Mouse (Mus musculus): ENCODE data around the gene Plcxd1. TPM values are rescaled to one million over a fixed set of nuclear protein-coding genes. Genes with fewer than 3 reads are reported as not detected.
"Not testable (repeated sequence)": the region's sequence is repeated elsewhere in the genome, so short reads cannot be mapped to it uniquely, and the experiment has no call there.

Gene Plcxd1
- polyA plus RNA-seq, 1 experiment: 0.67 TPM

- under 1% methylated on average over 71 of the region's 71 CpGs for WGBS
- Histone ChIP-seq H3K27me3 (ENCODE audit: control insufficient read depth, insufficient read depth, low read length) (no peaks in the 10 kb centered on the region), H3K4me1 (ENCODE audit: control insufficient read depth, insufficient read depth, insufficient read length) (peaks cover 4% of the 10 kb centered on the region), H3K4me3 (ENCODE audit: extremely low read depth, insufficient read depth, insufficient read length) (peak within 1 kb of the TSS; percentile 89), H3K36me3 (ENCODE audit: control insufficient read depth, insufficient read depth, low read length) (peaks cover 21% of the 10 kb centered on the region), H3K27ac (ENCODE audit: insufficient read depth, low read length) (peak within 1 kb of the TSS; percentile 85)
- TF ChIP-seq CTCF (IDR thresholded peaks at IDR 0.05; ENCODE audit: extremely low read depth, insufficient read depth, insufficient read length, insufficient replicate concordance): no peak
- peak; percentile 40 for TF ChIP-seq POLR2A (IDR thresholded peaks at IDR 0.05; ENCODE audit: low read depth, low read length)
- DNase-seq (ENCODE audit: low read depth in 1 of 2, low spot score in 2 of 2): peak; percentile 88 to 92
Measured at GRCm38 (mm10) chr5:110107581-110108304, 8.0 kb downstream of the Plcxd1 start, which contains the start of gene Gtpbp6. Gene Gtpbp6, minus strand, starts transcription at chr5:110108197.

GRCm38 (mm10) chr5:110108305-110108628 lies 8.5 kb downstream of the Plcxd1 start:
- H3K27ac ChIP-seq (ENCODE audit: insufficient read depth, low read length): peak overlapping the region; percentile 85; the same call in 1 of the 2 replicates
- peaks cover 4% of the 10 kb centered on the region for H3K4me1 ChIP-seq (ENCODE audit: control insufficient read depth, insufficient read depth, insufficient read length)
- TF ChIP-seq CTCF (IDR thresholded peaks at IDR 0.05; ENCODE audit: extremely low read depth, insufficient read depth, insufficient read length, insufficient replicate concordance) (no peak), POLR2A (IDR thresholded peaks at IDR 0.05; ENCODE audit: low read depth, low read length) (no peak)
- no peak for DNase-seq (ENCODE audit: low read depth in 1 of 2, low spot score in 2 of 2)
- no peaks in the 10 kb centered on the region for H3K27me3 ChIP-seq (ENCODE audit: control insufficient read depth, insufficient read depth, low read length)
- whole genome bisulfite sequencing: 2% methylated on average over 7 of the region's 7 CpGs
- H3K36me3 ChIP-seq (ENCODE audit: control insufficient read depth, insufficient read depth, low read length): peaks cover 21% of the 10 kb centered on the region
- H3K4me3 ChIP-seq (ENCODE audit: extremely low read depth, insufficient read depth, insufficient read length): peak overlapping the region; percentile 89

- H3K36me3 ChIP-seq (ENCODE audit: control insufficient read depth, insufficient read depth, low read length): peaks cover 5% of the 10 kb centered on the region
- TF ChIP-seq POLR2A (IDR thresholded peaks at IDR 0.05; ENCODE audit: low read depth, low read length) (no peak), CTCF (IDR thresholded peaks at IDR 0.05; ENCODE audit: extremely low read depth, insufficient read depth, insufficient read length, insufficient replicate concordance) (no peak)
- H3K4me3 ChIP-seq (ENCODE audit: extremely low read depth, insufficient read depth, insufficient read length): peak within 1 kb of the TSS; percentile 67
- peak within 1 kb of the TSS; percentile 77 for H3K27ac ChIP-seq (ENCODE audit: insufficient read depth, low read length)
- peaks cover 4% of the 10 kb centered on the region for H3K4me1 ChIP-seq (ENCODE audit: control insufficient read depth, insufficient read depth, insufficient read length)
- 1% methylated on average over 12 of the region's 12 CpGs for WGBS
- peak; percentile 74 to 76 for DNase-seq (ENCODE audit: low read depth in 1 of 2, low spot score in 2 of 2)
- no peaks in the 10 kb centered on the region for H3K27me3 ChIP-seq (ENCODE audit: control insufficient read depth, insufficient read depth, low read length)
Measured at GRCm38 (mm10) chr5:110109991-110110441, 10.2 kb downstream of the Plcxd1 start, which contains the start of gene Zfp605. Gene Zfp605, plus strand, starts transcription at chr5:110110092.

GRCm38 (mm10) chr5:110122380-110122779 lies 22.6 kb downstream of the Plcxd1 start:
- not testable (repeated sequence) for H3K4me1 ChIP-seq (ENCODE audit: control insufficient read depth, insufficient read depth, insufficient read length); H3K27ac ChIP-seq (ENCODE audit: insufficient read depth, low read length); H3K36me3 ChIP-seq (ENCODE audit: control insufficient read depth, insufficient read depth, low read length); H3K4me3 ChIP-seq (ENCODE audit: extremely low read depth, insufficient read depth, insufficient read length); DNase-seq (ENCODE audit: low read depth in 1 of 2, low spot score in 2 of 2); H3K27me3 ChIP-seq (ENCODE audit: control insufficient read depth, insufficient read depth, low read length)
- WGBS: 89% methylated on average over 3 of the region's 3 CpGs

GRCm38 (mm10) chr5:110135293-110136086 lies 35.7 kb downstream of the Plcxd1 start, which contains the start of gene Chfr:
Gene Chfr, plus strand, starts transcription at chr5:110135842.
- peak; percentile 96 to 99 for DNase-seq (ENCODE audit: low read depth in 1 of 2, low spot score in 2 of 2)
- no peaks in the 10 kb centered on the region; the same call in 1 of the 2 replicates for H3K36me3 ChIP-seq (ENCODE audit: control insufficient read depth, insufficient read depth, low read length)
- 4% methylated on average over 46 of the region's 46 CpGs for WGBS

GRCm38 (mm10) chr5:110136087-110136464 lies 36.3 kb downstream of the Plcxd1 start:
- WGBS: 4% methylated on average over 18 of the region's 18 CpGs
- no peak for TF ChIP-seq CTCF (IDR thresholded peaks at IDR 0.05; ENCODE audit: extremely low read depth, insufficient read depth, insufficient read length, insufficient replicate concordance)
- TF ChIP-seq POLR2A (IDR thresholded peaks at IDR 0.05; ENCODE audit: low read depth, low read length): no peak
- Histone ChIP-seq H3K36me3 (ENCODE audit: control insufficient read depth, insufficient read depth, low read length) (peaks cover 3% of the 10 kb centered on the region), H3K4me3 (ENCODE audit: extremely low read depth, insufficient read depth, insufficient read length) (peak overlapping the region; percentile 88), H3K27me3 (ENCODE audit: control insufficient read depth, insufficient read depth, low read length) (no peaks in the 10 kb centered on the region), H3K27ac (ENCODE audit: insufficient read depth, low read length) (peak overlapping the region; percentile 76), H3K4me1 (ENCODE audit: control insufficient read depth, insufficient read depth, insufficient read length) (no peaks in the 10 kb centered on the region)
- no peak for DNase-seq (ENCODE audit: low read depth in 1 of 2, low spot score in 2 of 2)

More at GRCm38 (mm10) chr5:110135293-110136086, 35.7 kb downstream of the Plcxd1 start, which contains the start of gene Chfr:
- Histone ChIP-seq H3K27me3 (ENCODE audit: control insufficient read depth, insufficient read depth, low read length) (no peaks in the 10 kb centered on the region), H3K4me3 (ENCODE audit: extremely low read depth, insufficient read depth, insufficient read length) (peak within 1 kb of the TSS; percentile 88), H3K4me1 (ENCODE audit: control insufficient read depth, insufficient read depth, insufficient read length) (no peaks in the 10 kb centered on the region), H3K27ac (ENCODE audit: insufficient read depth, low read length) (peak within 1 kb of the TSS; percentile 76)
- TF ChIP-seq CTCF (IDR thresholded peaks at IDR 0.05; ENCODE audit: extremely low read depth, insufficient read depth, insufficient read length, insufficient replicate concordance) (no peak), POLR2A (IDR thresholded peaks at IDR 0.05; ENCODE audit: low read depth, low read length) (peak; percentile 73)

Data from spleen, adult 2 months (tissue).